Mouse (Mus musculus) intestine, embryonic 14.5 days (tissue): ENCODE results near the gene Kank1. TPM values are rescaled to one million over a fixed set of nuclear protein-coding genes. Genes with fewer than 3 reads are reported as not detected.

Experiments used
- ATAC-seq: fragments of 200-750 bp; cut with Nextera tagmentation; replicated peaks from 2 replicates; pipeline ENCODE4 v1.8.0; 2017; ENCODE audit warnings: low read depth, moderate number of reproducible peaks, moderate TSS enrichment, moderate library complexity; ENCODE audit not compliant: low FRiP score, low TSS enrichment
- DNase-seq: peaks from one replicate; pipeline ENCODE4 v3.0.0-alpha.2; 2018; ENCODE audit warnings: low spot score
- H3K27ac ChIP-seq: fragments of 300-500 bp; sonication (generic); 2 replicates; pipeline ENCODE4 v1.5.1; 2014; ENCODE audit warnings: low read depth, mild to moderate bottlenecking, control low read depth
- H3K27me3 ChIP-seq: fragments of 300-500 bp; sonication (generic); replicated peaks from 2 replicates; pipeline ENCODE4 v1.6.1; 2014; ENCODE audit warnings: low read length, control low read depth; ENCODE audit not compliant: control insufficient read depth, insufficient read depth
- H3K36me3 ChIP-seq: fragments of 300-500 bp; sonication (generic); 2 replicates; pipeline ENCODE4 v1.6.1; 2014; ENCODE audit warnings: low read length, control low read depth; ENCODE audit not compliant: control insufficient read depth, insufficient read depth
- H3K4me1 ChIP-seq: fragments of 300-500 bp; sonication (generic); replicated peaks from 2 replicates; pipeline ENCODE4 v1.6.1; 2014; ENCODE audit warnings: low read length, control low read depth, mixed read lengths; ENCODE audit not compliant: control insufficient read depth, insufficient read depth
- H3K4me2 ChIP-seq: fragments of 300-500 bp; sonication (generic); 2 replicates; pipeline ENCODE4 v1.6.1; 2014; ENCODE audit warnings: low read length
- H3K4me3 ChIP-seq: fragments of 300-500 bp; sonication (generic); 2 replicates; pipeline ENCODE4 v1.5.1; 2014; ENCODE audit warnings: low read depth, low read length, control low read depth, mixed read lengths
- H3K9ac ChIP-seq: fragments of 300-500 bp; sonication (generic); 2 replicates; pipeline ENCODE4 v1.6.1; 2014; ENCODE audit warnings: mild to moderate bottlenecking, low read length
- H3K9me3 ChIP-seq: fragments of 300-500 bp; sonication (generic); 2 replicates; pipeline ENCODE4 v1.6.1; 2016; ENCODE audit warnings: low read length, control low read depth; ENCODE audit not compliant: control insufficient read depth
- WGBS: fragments of 180-500 bp; shearing (Covaris S2); extraction: QIAGEN DNeasy Blood & Tissue Kit; methylation state at CpG from one replicate; pipeline ENCODE4 v1.1.7; 2014; 5-methylcytosine and 5-hydroxymethylcytosine counted together
- polyA plus RNA-seq: library from polyadenylated mRNA; unstranded; fragments of >200 nt; fragmentation: Nextera tagmentation; extraction: Ambion mirVana; gene quantifications from 2 replicates; pipeline ENCODE4 v1.2.1, GENCODE M21; 2014

The Kank1 gene
- polyA plus RNA-seq, 1 experiment from 2014 or later, result 17.7 TPM

- H3K4me1 ChIP-seq, result 0 out of 2 replicates have a peak, but pooled peaks cover 3% of the 10 kb centered on the region
- H3K36me3 ChIP-seq, result no peaks in the 10 kb centered on the region
- no peak overlapping the region for H3K4me2 ChIP-seq
- WGBS, result 63% methylated on average over 8 of the region's 8 CpGs
- ATAC-seq (no peak), DNase-seq (no peak)
- H3K4me3 ChIP-seq, result no peak overlapping the region
- H3K27ac ChIP-seq, result no peak overlapping the region
- no peaks in the 10 kb centered on the region for H3K27me3 ChIP-seq
- H3K9ac ChIP-seq, result no peak overlapping the region
- H3K9me3 ChIP-seq, result no peaks in the 10 kb centered on the region
Observed at GRCm38 (mm10) chr19:25358486-25359120, 121.8 kb downstream of the Kank1 start.

GRCm38 (mm10) chr19:25360571-25361029 is 123.8 kb downstream of the Kank1 start:
- Histone ChIP-seq H3K36me3 (no peaks in the 10 kb centered on the region), H3K27ac (no peak overlapping the region), H3K4me1 (0 out of 2 replicates have a peak, but pooled peaks cover 3% of the 10 kb centered on the region), H3K27me3 (no peaks in the 10 kb centered on the region), H3K9me3 (no peaks in the 10 kb centered on the region), H3K4me3 (no peak overlapping the region), H3K9ac (no peak overlapping the region), H3K4me2 (no peak overlapping the region)
- WGBS, result 38% methylated on average over 9 of the region's 9 CpGs
- DNase-seq, result no peak
- no peak for ATAC-seq

GRCm38 (mm10) chr19:25361956-25362355 is 125.2 kb downstream of the Kank1 start:
- no peak for DNase-seq
- Histone ChIP-seq H3K9ac (no peak overlapping the region), H3K27me3 (no peaks in the 10 kb centered on the region), H3K4me3 (no peak overlapping the region), H3K4me2 (no peak overlapping the region), H3K4me1 (0 out of 2 replicates have a peak, but pooled peaks cover 3% of the 10 kb centered on the region), H3K9me3 (no peaks in the 10 kb centered on the region), H3K36me3 (no peaks in the 10 kb centered on the region), H3K27ac (no peak overlapping the region)
- 68% methylated on average over 7 of the region's 7 CpGs for WGBS
- ATAC-seq, result no peak

DNA sequence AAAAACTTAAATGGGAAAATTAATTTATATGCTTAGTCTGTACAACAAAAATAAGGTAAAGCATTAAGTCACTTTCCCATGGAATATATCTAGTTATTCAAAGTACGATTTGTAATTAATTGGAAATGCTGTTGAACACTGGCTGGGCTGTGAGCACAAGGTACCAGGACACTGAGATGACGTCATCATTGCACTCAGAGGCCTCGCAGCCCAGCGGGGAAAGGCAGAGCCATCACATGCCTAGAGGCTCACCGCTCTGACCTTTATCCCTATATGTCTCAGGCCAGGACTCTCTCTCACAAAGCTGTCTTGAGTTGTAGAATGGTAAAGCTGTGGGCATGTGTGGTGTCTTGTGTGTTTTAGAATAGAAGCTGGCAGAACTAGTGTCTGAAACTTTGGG is 128.9 kb downstream of the Kank1 start:
- Histone ChIP-seq H3K9ac (no peak overlapping the region), H3K36me3 (no peaks in the 10 kb centered on the region), H3K9me3 (no peaks in the 10 kb centered on the region), H3K27me3 (no peaks in the 10 kb centered on the region), H3K27ac (no peak overlapping the region), H3K4me3 (no peak overlapping the region), H3K4me2 (no peak overlapping the region), H3K4me1 (0 out of 2 replicates have a peak, but pooled peaks cover 3% of the 10 kb centered on the region)
- DNase-seq (no peak), ATAC-seq (no peak)
- WGBS, result 56% methylated on average over 5 of the region's 5 CpGs

- no peak overlapping the region for H3K27ac ChIP-seq
- H3K9ac ChIP-seq, result no peak overlapping the region
- 83% methylated on average over 12 of the region's 12 CpGs for WGBS
- DNase-seq, result no peak
- no peaks in the 10 kb centered on the region for H3K27me3 ChIP-seq
- no peaks in the 10 kb centered on the region for H3K36me3 ChIP-seq
- H3K4me3 ChIP-seq, result no peak overlapping the region
- ATAC-seq, result no peak
- no peak overlapping the region for H3K4me2 ChIP-seq
- H3K9me3 ChIP-seq, result no peaks in the 10 kb centered on the region
- H3K4me1 ChIP-seq, result no peaks in the 10 kb centered on the region
Observed at GRCm38 (mm10) chr19:25366620-25367019, 129.8 kb downstream of the Kank1 start.

GRCm38 (mm10) chr19:25370428-25370827 is 133.7 kb downstream of the Kank1 start:
- Histone ChIP-seq H3K4me1 (peaks cover 8% of the 10 kb centered on the region), H3K27ac (no peak overlapping the region), H3K9ac (no peak overlapping the region), H3K4me2 (no peak overlapping the region), H3K36me3 (no peaks in the 10 kb centered on the region), H3K27me3 (no peaks in the 10 kb centered on the region), H3K9me3 (no peaks in the 10 kb centered on the region), H3K4me3 (no peak overlapping the region)
- no peak for DNase-seq
- no peak for ATAC-seq
- 87% methylated on average over 9 of the region's 9 CpGs for WGBS

GRCm38 (mm10) chr19:25372794-25373193 is 136.0 kb downstream of the Kank1 start:
- Histone ChIP-seq H3K4me3 (no peak overlapping the region), H3K27me3 (no peaks in the 10 kb centered on the region), H3K36me3 (no peaks in the 10 kb centered on the region), H3K9ac (no peak overlapping the region), H3K4me1 (peaks cover 8% of the 10 kb centered on the region), H3K27ac (no peak overlapping the region), H3K4me2 (no peak overlapping the region), H3K9me3 (no peaks in the 10 kb centered on the region)
- 82% methylated on average over 7 of the region's 7 CpGs for WGBS
- ATAC-seq (no peak), DNase-seq (no peak)

GRCm38 (mm10) chr19:25373594-25373993 is 136.8 kb downstream of the Kank1 start:
- H3K9ac ChIP-seq, result no peak overlapping the region
- no peak for DNase-seq
- H3K4me2 ChIP-seq, result no peak overlapping the region
- no peaks in the 10 kb centered on the region for H3K9me3 ChIP-seq
- H3K27ac ChIP-seq, result no peak overlapping the region
- 56% methylated on average over 3 of the region's 3 CpGs for WGBS
- no peaks in the 10 kb centered on the region for H3K36me3 ChIP-seq
- ATAC-seq, result no peak
- H3K4me1 ChIP-seq, result peaks cover 8% of the 10 kb centered on the region
- no peaks in the 10 kb centered on the region for H3K27me3 ChIP-seq
- H3K4me3 ChIP-seq, result no peak overlapping the region

DNA sequence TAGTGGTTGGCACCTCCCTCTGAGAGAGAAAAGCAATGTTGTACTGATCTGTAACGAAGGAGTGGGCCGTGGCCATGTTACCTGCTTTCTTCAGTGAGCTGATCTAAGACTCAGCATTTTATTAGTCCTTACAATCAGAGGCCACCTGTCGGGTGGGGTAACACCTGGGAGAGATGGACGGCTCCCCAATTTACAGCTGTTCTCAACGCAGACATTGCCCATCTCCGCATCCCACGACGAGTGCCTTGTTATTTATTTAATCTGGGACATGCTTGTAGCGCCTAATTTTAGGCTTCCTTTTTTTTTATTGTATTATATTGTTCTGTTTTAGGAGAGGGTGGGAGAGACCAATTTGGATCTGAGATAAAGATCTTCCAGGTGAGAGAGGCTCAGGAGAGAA is 137.4 kb downstream of the Kank1 start:
- Histone ChIP-seq H3K4me2 (no peak overlapping the region), H3K36me3 (no peaks in the 10 kb centered on the region), H3K9ac (no peak overlapping the region), H3K27me3 (no peaks in the 10 kb centered on the region), H3K4me3 (no peak overlapping the region), H3K9me3 (no peaks in the 10 kb centered on the region), H3K4me1 (peaks cover 8% of the 10 kb centered on the region), H3K27ac (no peak overlapping the region)
- DNase-seq (no peak), ATAC-seq (no peak)
- 57% methylated on average over 9 of the region's 9 CpGs for WGBS
